Mouse (Mus musculus) layer of hippocampus, adult 18-20 months (tissue): ENCODE results near the gene Tcp11. TPM values are rescaled to one million over a fixed set of nuclear protein-coding genes. Genes with fewer than 3 reads are reported as not detected.

Experiments
- DNase-seq, 2 experiments: peaks; one replicate each; pipeline ENCODE4 v3.0.0; 2022; ENCODE audit warnings: low spot score in 2 of 2
- total RNA-seq, 2 experiments: library from RNA; stranded (reverse); gene quantifications; 2 replicates each; pipeline ENCODE4 v1.2.3; 2021

Tcp11 gene
- total RNA-seq, 2 experiments from 2014 or later = 0.68 to 1.6 TPM

- peak; percentile 82 to 91 for DNase-seq
Observed at GRCm38 (mm10) chr17:28084964-28085363, 4.5 kb upstream of the Tcp11 start.

- no peak for DNase-seq
Observed at GRCm38 (mm10) chr17:28084395-28084905, 4.0 kb upstream of the Tcp11 start.

GRCm38 (mm10) chr17:28082863-28083262, 2.4 kb upstream of the Tcp11 start:
- DNase-seq = no peak

- no peak for DNase-seq
Observed at GRCm38 (mm10) chr17:28081856-28082255, 1.4 kb upstream of the Tcp11 start.

- DNase-seq = no peak
Observed at GRCm38 (mm10) chr17:28081385-28081784, 946 bp upstream of the Tcp11 start.

GRCm38 (mm10) chr17:28080817-28081165, 352 bp upstream of the Tcp11 start:
- DNase-seq = no peak

GRCm38 (mm10) chr17:28079618-28080017, 821 bp downstream of the Tcp11 start:
- DNase-seq = peak; percentile 70 to 88

- DNase-seq = no peak
Observed at GRCm38 (mm10) chr17:28078028-28078427, 2.4 kb downstream of the Tcp11 start.

GRCm38 (mm10) chr17:28074486-28074885, 6.0 kb downstream of the Tcp11 start:
- no peak for DNase-seq

- no peak for DNase-seq
Observed at GRCm38 (mm10) chr17:28072730-28073129, 7.7 kb downstream of the Tcp11 start.

GRCm38 (mm10) chr17:28070256-28070655, 10.2 kb downstream of the Tcp11 start:
- no peak for DNase-seq

- no peak for DNase-seq
Observed at GRCm38 (mm10) chr17:28069446-28069845, 11.0 kb downstream of the Tcp11 start.

GRCm38 (mm10) chr17:28067303-28067702, 13.1 kb downstream of the Tcp11 start:
- no peak for DNase-seq

GRCm38 (mm10) chr17:28063163-28063562, 17.3 kb downstream of the Tcp11 start:
- no peak for DNase-seq

- DNase-seq = no peak
Observed at GRCm38 (mm10) chr17:28062710-28063109, 17.7 kb downstream of the Tcp11 start.

GRCm38 (mm10) chr17:28061472-28061871, 19.0 kb downstream of the Tcp11 start:
- DNase-seq = no peak

GRCm38 (mm10) chr17:28060681-28061080, 19.8 kb downstream of the Tcp11 start:
- no peak for DNase-seq

GRCm38 (mm10) chr17:28058346-28058745, 22.1 kb downstream of the Tcp11 start:
- DNase-seq = no peak

- no peak for DNase-seq
Observed at GRCm38 (mm10) chr17:28052293-28052863, 28.1 kb downstream of the Tcp11 start.

- no peak for DNase-seq
Observed at GRCm38 (mm10) chr17:28050210-28050609, 30.2 kb downstream of the Tcp11 start.

- no peak for DNase-seq
Observed at GRCm38 (mm10) chr17:28048425-28048824, 32.0 kb downstream of the Tcp11 start.

- no peak for DNase-seq
Observed at GRCm38 (mm10) chr17:28047520-28047919, 32.9 kb downstream of the Tcp11 start.

GRCm38 (mm10) chr17:28047017-28047416, 33.4 kb downstream of the Tcp11 start:
- no peak for DNase-seq
